Mouse (Mus musculus): Measurements from ENCODE around the gene Pigp.

The Pigp gene

GRCm38 (mm10) chr16:94371301-94371931 is at the start of gene Pigp:
Pigp (minus strand) TSS chr16:94371842.
- in situ Hi-C loops (cut with MboI; ENCODE audit: unreplicated experiment in 2 of 2): no loop called here

GRCm38 (mm10) chr16:94420498-94420897 is 48.9 kb upstream of the Pigp start:
- in situ Hi-C loops (cut with MboI; ENCODE audit: unreplicated experiment in 2 of 2): no loop called here

GRCm38 (mm10) chr16:94414151-94414550 is 42.5 kb upstream of the Pigp start:
- in situ Hi-C loops (cut with MboI; ENCODE audit: unreplicated experiment in 2 of 2): no loop called here

- in situ Hi-C loops (cut with MboI; ENCODE audit: unreplicated experiment in 2 of 2): no loop called here
These were observed 41.1 kb upstream of the Pigp start for GRCm38 (mm10) chr16:94412760-94413159.

- in situ Hi-C loops (cut with MboI; ENCODE audit: unreplicated experiment in 2 of 2): no loop called here
These were observed 40.6 kb upstream of the Pigp start for GRCm38 (mm10) chr16:94412198-94412597.

GRCm38 (mm10) chr16:94411287-94411686 is 39.6 kb upstream of the Pigp start:
- in situ Hi-C loops (cut with MboI; ENCODE audit: unreplicated experiment in 2 of 2): no loop called here

- in situ Hi-C loops (cut with MboI; ENCODE audit: unreplicated experiment in 2 of 2): no loop called here
These were observed 30.5 kb upstream of the Pigp start for GRCm38 (mm10) chr16:94402185-94402584.

GRCm38 (mm10) chr16:94401636-94402035 is 30.0 kb upstream of the Pigp start:
- in situ Hi-C loops (cut with MboI; ENCODE audit: unreplicated experiment in 2 of 2): no loop called here

GRCm38 (mm10) chr16:94399141-94399540 is 27.5 kb upstream of the Pigp start:
- in situ Hi-C loops (cut with MboI; ENCODE audit: unreplicated experiment in 2 of 2): no loop called here

GRCm38 (mm10) chr16:94396641-94397040 is 25.0 kb upstream of the Pigp start:
- in situ Hi-C loops (cut with MboI; ENCODE audit: unreplicated experiment in 2 of 2): no loop called here

- in situ Hi-C loops (cut with MboI; ENCODE audit: unreplicated experiment in 2 of 2): no loop called here
These were observed 23.4 kb upstream of the Pigp start for GRCm38 (mm10) chr16:94395051-94395450.

- in situ Hi-C loops (cut with MboI; ENCODE audit: unreplicated experiment in 2 of 2): no loop called here
These were observed 20.7 kb upstream of the Pigp start for GRCm38 (mm10) chr16:94392299-94392698.

GRCm38 (mm10) chr16:94387690-94388089 is 16.0 kb upstream of the Pigp start:
- in situ Hi-C loops (cut with MboI; ENCODE audit: unreplicated experiment in 2 of 2): no loop called here

- in situ Hi-C loops (cut with MboI; ENCODE audit: unreplicated experiment in 2 of 2): no loop called here
These were observed 11.6 kb upstream of the Pigp start for GRCm38 (mm10) chr16:94383277-94383676.

- in situ Hi-C loops (cut with MboI; ENCODE audit: unreplicated experiment in 2 of 2): no loop called here
These were observed 7.7 kb upstream of the Pigp start for GRCm38 (mm10) chr16:94379386-94379785.

- in situ Hi-C loops (cut with MboI; ENCODE audit: unreplicated experiment in 2 of 2): no loop called here
These were observed 734 bp downstream of the Pigp start for GRCm38 (mm10) chr16:94370915-94371300.

- in situ Hi-C loops (cut with MboI; ENCODE audit: unreplicated experiment in 2 of 2): no loop called here
These were observed 1.3 kb downstream of the Pigp start, which contains the start of gene Ttc3 for GRCm38 (mm10) chr16:94370173-94370914. Ttc3 (plus strand) TSS chr16:94370618.

- in situ Hi-C loops (cut with MboI; ENCODE audit: unreplicated experiment in 2 of 2): loop anchor here in 1 of 2 experiments (10.0 kb wide), 1 partner anchor 55 kb away; the partner anchor contains the start of gene Hlcs
These were observed 2.0 kb downstream of the Pigp start for GRCm38 (mm10) chr16:94369596-94370172.

- in situ Hi-C loops (cut with MboI; ENCODE audit: unreplicated experiment in 2 of 2): loop anchor here in 1 of 2 experiments (10.0 kb wide), 1 partner anchor 51 kb away; the partner anchor contains the start of gene Hlcs
These were observed 6.2 kb downstream of the Pigp start for GRCm38 (mm10) chr16:94365435-94365834.

GRCm38 (mm10) chr16:94363814-94364213 is 7.8 kb downstream of the Pigp start:
- in situ Hi-C loops (cut with MboI; ENCODE audit: unreplicated experiment in 2 of 2): loop anchor here in 1 of 2 experiments (10.0 kb wide), 1 partner anchor 49 kb away; the partner anchor contains the start of gene Hlcs

- in situ Hi-C loops (cut with MboI; ENCODE audit: unreplicated experiment in 2 of 2): loop anchor here in 1 of 2 experiments (10.0 kb wide), 1 partner anchor 48 kb away; the partner anchor contains the start of gene Hlcs
These were observed 9.3 kb downstream of the Pigp start for GRCm38 (mm10) chr16:94362174-94362873.

All from v-Abl transformed pro-B cells (cell line).